Mouse (Mus musculus): ENCODE results near the gene Gm44503.

- TF ChIP-seq CTCF (IDR thresholded peaks at IDR 0.05; ENCODE audit: control insufficient read depth, insufficient read depth, insufficient read length), result no peak
- TF ChIP-seq MYOD1 (IDR thresholded peaks at IDR 0.05; ENCODE audit: control insufficient read depth, insufficient read length, low read depth), result no peak
- no peak for TF ChIP-seq MAX (IDR thresholded peaks at IDR 0.05)
These were observed 89.3 kb downstream of the Gm44503 start for GRCm38 (mm10) chr9:73047906-73048305.

Measured in C2C12 (cell line).